Mouse (Mus musculus) embryonic facial prominence, embryonic 11.5 days (tissue): Measurements from ENCODE around the gene Fam160a1. TPM values are rescaled to one million over a fixed set of nuclear protein-coding genes. Genes with fewer than 3 reads are reported as not detected.

Source experiments
- ATAC-seq: fragments of 200-750 bp; cut with Nextera tagmentation; replicated peaks from 2 replicates; pipeline ENCODE4 v1.8.0; 2017; ENCODE audit warnings: low read depth; ENCODE audit not compliant: insufficient number of reproducible peaks, low FRiP score, low TSS enrichment
- DNase-seq: peaks from one replicate; pipeline ENCODE4 v3.0.0-alpha.2; 2015; ENCODE audit warnings: low spot score
- H3K27ac ChIP-seq: fragments of 300-500 bp; sonication (generic); replicated peaks from 2 replicates; pipeline ENCODE4 v1.5.1; 2014; ENCODE audit warnings: mild to moderate bottlenecking, low read depth, low read length, control low read depth
- H3K27me3 ChIP-seq: fragments of 300-500 bp; sonication (generic); 2 replicates; pipeline ENCODE4 v1.6.1; 2014; ENCODE audit warnings: mild to moderate bottlenecking, low read length, moderate library complexity, mixed read lengths; ENCODE audit not compliant: control insufficient read depth, insufficient read depth
- H3K36me3 ChIP-seq: fragments of 300-500 bp; sonication (generic); replicated peaks from 2 replicates; pipeline ENCODE4 v1.6.1; 2014; ENCODE audit warnings: low read depth, mild to moderate bottlenecking, low read length, moderate library complexity, mixed read lengths; ENCODE audit not compliant: control insufficient read depth, insufficient read depth
- H3K4me1 ChIP-seq: fragments of 300-500 bp; sonication (generic); 2 replicates; pipeline ENCODE4 v1.6.1; 2014; ENCODE audit warnings: low read length, mixed read lengths; ENCODE audit not compliant: control insufficient read depth, insufficient read depth
- H3K4me2 ChIP-seq: fragments of 300-500 bp; sonication (generic); 2 replicates; pipeline ENCODE4 v1.6.1; 2014; ENCODE audit warnings: low read depth, mild to moderate bottlenecking, control low read depth, low read length, moderate library complexity
- H3K4me3 ChIP-seq: fragments of 300-500 bp; sonication (generic); 2 replicates; pipeline ENCODE4 v1.5.1; 2014; ENCODE audit warnings: low read depth, low read length, control low read depth
- H3K9ac ChIP-seq: fragments of 300-500 bp; sonication (generic); replicated peaks from 2 replicates; pipeline ENCODE4 v1.6.1; 2014; ENCODE audit warnings: mild to moderate bottlenecking, control low read depth, low read length
- H3K9me3 ChIP-seq: fragments of 300-500 bp; sonication (generic); replicated peaks from 2 replicates; pipeline ENCODE4 v1.6.1; 2016; ENCODE audit warnings: mild to moderate bottlenecking, low read length, inconsistent platforms, mixed read lengths; ENCODE audit not compliant: control insufficient read depth
- WGBS: fragments of 180-500 bp; shearing (Covaris S2); extraction: QIAGEN DNeasy Blood & Tissue Kit; methylation state at CpG from one replicate; pipeline ENCODE4 v1.1.7; 2014; 5-methylcytosine and 5-hydroxymethylcytosine counted together
- polyA plus RNA-seq: library from polyadenylated mRNA; unstranded; fragments of >200 nt; fragmentation: Nextera tagmentation; extraction: Ambion mirVana; gene quantifications from 2 replicates; pipeline ENCODE4 v1.2.1, GENCODE M21; 2014

Fam160a1 gene
- polyA plus RNA-seq, 1 experiment from 2014 or later, result 1.6 TPM

DNA sequence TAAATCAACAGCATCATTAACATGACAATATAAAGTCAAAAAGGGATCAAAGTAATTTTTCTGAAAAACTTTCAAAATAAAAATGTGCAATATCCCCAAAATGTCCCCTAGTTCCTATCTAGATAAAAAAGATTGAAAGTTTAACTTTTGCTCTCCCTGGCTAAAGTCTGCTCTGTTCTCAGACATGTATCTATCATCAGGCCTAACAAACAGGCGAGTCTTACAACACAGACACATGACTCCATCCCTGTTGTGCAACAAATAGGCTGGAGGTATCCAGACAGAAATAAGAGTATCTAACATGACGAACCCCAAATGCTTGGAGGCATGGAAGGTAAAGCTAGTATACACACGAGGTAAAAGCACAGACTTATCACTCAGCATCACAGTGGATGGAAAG is 2.2 kb upstream of the Fam160a1 start:
- ATAC-seq, result no peak
- 74% methylated on average over 3 of the region's 3 CpGs for WGBS
- no peaks in the 10 kb centered on the region for H3K27me3 ChIP-seq

DNA sequence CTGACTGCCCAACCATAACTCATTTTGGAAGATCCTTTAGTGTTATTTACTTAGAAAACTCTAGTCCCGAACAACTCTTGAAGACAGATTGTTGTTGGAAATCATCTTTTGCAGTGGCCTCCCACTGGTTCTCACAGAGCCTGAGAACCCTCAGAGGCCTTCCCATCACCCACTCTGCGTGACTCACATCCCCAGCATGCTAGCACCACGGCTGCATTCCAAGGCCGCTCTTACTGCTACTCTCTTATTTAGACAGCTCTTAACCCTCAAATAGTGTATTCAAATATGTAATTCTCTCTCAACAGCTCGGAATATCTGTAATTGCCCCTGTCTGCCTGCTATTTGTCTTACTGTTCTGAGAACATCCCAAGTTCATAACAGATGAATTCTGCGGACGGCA is 2.9 kb downstream of the Fam160a1 start:
- no peaks in the 10 kb centered on the region for H3K27me3 ChIP-seq
- no peaks in the 10 kb centered on the region for H3K4me1 ChIP-seq
- no peak overlapping the region for H3K4me2 ChIP-seq
- no peak overlapping the region for H3K4me3 ChIP-seq
- no peaks in the 10 kb centered on the region for H3K36me3 ChIP-seq
- ATAC-seq (no peak), DNase-seq (no peak)
- H3K9ac ChIP-seq, result no peak overlapping the region
- no peak overlapping the region for H3K27ac ChIP-seq
- 60% methylated on average over 7 of the region's 7 CpGs for WGBS
- H3K9me3 ChIP-seq, result no peaks in the 10 kb centered on the region

More for the DNA sequence above, 2.2 kb upstream of the Fam160a1 start:
- no peak overlapping the region for H3K4me2 ChIP-seq
- H3K4me3 ChIP-seq, result no peak overlapping the region
- no peaks in the 10 kb centered on the region for H3K9me3 ChIP-seq
- no peaks in the 10 kb centered on the region for H3K36me3 ChIP-seq
- DNase-seq, result no peak
- no peak overlapping the region for H3K27ac ChIP-seq
- H3K4me1 ChIP-seq, result no peaks in the 10 kb centered on the region
- H3K9ac ChIP-seq, result no peak overlapping the region

DNA sequence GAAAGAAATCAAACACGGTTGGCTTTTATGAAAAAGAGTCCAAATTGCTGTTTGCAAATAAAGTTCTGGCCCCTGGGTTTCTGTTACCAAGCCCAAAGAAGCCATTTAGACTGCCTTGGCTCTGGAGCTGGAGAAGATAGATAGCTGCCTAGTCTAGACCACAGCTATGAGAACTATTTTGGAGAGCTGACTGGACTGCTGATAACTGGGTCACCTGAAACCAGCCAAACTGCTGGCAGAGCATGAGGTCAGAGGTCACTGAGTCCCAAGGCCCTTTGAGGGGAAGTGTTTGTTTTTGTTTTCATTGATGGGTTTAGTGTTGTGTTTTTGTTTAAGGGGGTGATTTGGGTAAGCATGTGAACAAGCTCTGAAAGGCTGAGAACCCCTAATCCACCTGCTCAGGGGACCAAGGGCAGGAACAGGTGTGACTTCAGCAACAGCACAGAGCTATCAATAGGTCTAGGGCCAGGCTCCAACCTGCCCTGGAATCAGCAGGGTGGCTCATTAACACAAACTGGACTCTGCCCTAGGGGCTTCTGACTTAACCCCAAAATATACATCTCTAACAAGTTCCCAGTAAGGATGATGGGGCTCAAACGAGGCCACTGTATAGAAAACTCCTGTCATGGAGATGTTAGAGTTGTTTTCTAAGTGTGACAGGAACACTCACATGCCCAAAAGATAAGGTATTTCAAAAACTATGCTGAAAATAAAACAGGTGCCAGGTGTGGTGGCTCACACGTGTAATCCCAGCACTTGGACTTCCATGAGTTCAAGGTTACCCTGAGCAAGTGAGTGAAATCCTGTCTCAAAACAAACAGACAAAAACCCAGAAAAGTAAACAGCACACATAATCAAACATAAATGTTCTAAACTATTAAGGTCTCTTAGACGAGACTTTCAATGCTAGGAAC is 3.7 kb downstream of the Fam160a1 start:
- Histone ChIP-seq H3K9me3 (no peaks in the 10 kb centered on the region), H3K4me1 (no peaks in the 10 kb centered on the region), H3K27ac (no peak overlapping the region), H3K27me3 (no peaks in the 10 kb centered on the region), H3K36me3 (no peaks in the 10 kb centered on the region), H3K4me3 (no peak overlapping the region), H3K4me2 (no peak overlapping the region), H3K9ac (no peak overlapping the region)
- DNase-seq, result no peak
- 50% methylated on average over 4 of the region's 4 CpGs for WGBS
- ATAC-seq, result no peak

DNA sequence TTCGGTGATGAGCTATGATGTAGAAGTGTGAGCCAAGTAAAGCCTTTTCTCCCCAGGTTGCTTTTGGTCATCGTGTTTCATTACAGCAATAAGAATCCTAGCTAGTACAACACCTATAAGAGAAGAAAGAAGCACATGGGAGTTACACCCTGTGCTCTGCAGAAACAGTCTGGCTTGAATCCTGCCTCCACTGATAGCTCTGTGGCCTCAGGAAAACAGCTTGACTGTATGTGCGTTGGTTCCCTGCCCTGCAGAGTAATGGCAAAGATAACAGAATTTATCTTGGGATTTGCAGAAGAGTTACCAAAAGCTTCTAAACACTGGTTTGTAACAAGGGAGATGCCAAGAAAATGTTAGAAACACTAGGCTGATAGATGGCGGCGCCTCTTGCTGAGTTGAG is 5.1 kb downstream of the Fam160a1 start:
- ATAC-seq, result no peak
- Histone ChIP-seq H3K36me3 (no peaks in the 10 kb centered on the region), H3K4me2 (no peak overlapping the region), H3K9me3 (no peaks in the 10 kb centered on the region), H3K27me3 (no peaks in the 10 kb centered on the region), H3K4me3 (no peak overlapping the region), H3K27ac (no peak overlapping the region), H3K4me1 (no peaks in the 10 kb centered on the region), H3K9ac (no peak overlapping the region)
- WGBS, result 91% methylated on average over 5 of the region's 5 CpGs
- no peak for DNase-seq

DNA sequence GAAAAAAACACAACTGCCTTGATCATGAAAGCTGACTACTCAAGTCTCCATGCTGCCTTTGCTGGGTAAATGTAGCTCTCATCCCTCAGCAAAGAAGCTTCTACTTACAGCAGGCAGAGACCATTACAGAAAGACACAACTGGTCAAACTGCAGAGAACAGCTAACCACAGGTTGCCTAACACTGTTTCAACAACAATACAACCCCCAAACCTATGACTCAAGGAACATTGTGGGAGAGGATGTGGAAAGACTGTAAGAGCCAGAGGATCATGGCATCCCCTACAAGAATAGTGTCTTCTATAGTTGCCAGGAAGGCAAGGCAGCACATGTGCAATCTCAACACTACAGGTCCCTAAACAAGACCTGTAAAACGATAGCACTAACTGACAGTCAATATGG is 23.9 kb downstream of the Fam160a1 start:
- no peak overlapping the region for H3K4me2 ChIP-seq
- 63% methylated on average over 1 of the region's 1 CpGs for WGBS
- no peak overlapping the region for H3K9ac ChIP-seq
- DNase-seq (no peak), ATAC-seq (no peak)
- H3K27me3 ChIP-seq, result no peaks in the 10 kb centered on the region
- H3K27ac ChIP-seq, result no peak overlapping the region
- H3K4me1 ChIP-seq, result no peaks in the 10 kb centered on the region
- no peaks in the 10 kb centered on the region for H3K9me3 ChIP-seq
- H3K4me3 ChIP-seq, result no peak overlapping the region
- no peaks in the 10 kb centered on the region for H3K36me3 ChIP-seq

DNA sequence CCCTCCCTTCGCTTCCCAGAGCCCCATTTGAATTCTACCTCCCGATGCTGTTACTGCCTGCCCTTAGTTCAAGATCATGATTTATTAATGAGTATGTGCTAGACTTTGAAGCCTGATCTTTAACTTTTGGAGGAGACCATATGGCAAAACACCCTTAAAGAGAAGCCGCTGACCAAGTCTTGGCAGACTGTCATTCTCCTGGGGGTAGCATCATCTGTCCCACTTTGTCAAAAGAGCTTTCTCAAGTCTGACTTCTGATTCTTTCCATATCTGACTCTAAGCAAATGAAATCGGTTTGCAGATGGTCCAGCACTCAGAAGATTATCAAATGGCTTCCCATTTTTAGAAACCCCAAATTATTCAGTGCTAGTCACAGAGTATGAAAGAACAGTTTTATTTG is 27.3 kb downstream of the Fam160a1 start:
- H3K9me3 ChIP-seq, result no peaks in the 10 kb centered on the region
- H3K27me3 ChIP-seq, result no peaks in the 10 kb centered on the region
- ATAC-seq (no peak), DNase-seq (no peak)
- H3K4me2 ChIP-seq, result no peak overlapping the region
- no peak overlapping the region for H3K9ac ChIP-seq
- no peaks in the 10 kb centered on the region for H3K36me3 ChIP-seq
- no peak overlapping the region for H3K4me3 ChIP-seq
- WGBS, result 78% methylated on average over 4 of the region's 4 CpGs
- no peaks in the 10 kb centered on the region for H3K4me1 ChIP-seq
- no peak overlapping the region for H3K27ac ChIP-seq

DNA sequence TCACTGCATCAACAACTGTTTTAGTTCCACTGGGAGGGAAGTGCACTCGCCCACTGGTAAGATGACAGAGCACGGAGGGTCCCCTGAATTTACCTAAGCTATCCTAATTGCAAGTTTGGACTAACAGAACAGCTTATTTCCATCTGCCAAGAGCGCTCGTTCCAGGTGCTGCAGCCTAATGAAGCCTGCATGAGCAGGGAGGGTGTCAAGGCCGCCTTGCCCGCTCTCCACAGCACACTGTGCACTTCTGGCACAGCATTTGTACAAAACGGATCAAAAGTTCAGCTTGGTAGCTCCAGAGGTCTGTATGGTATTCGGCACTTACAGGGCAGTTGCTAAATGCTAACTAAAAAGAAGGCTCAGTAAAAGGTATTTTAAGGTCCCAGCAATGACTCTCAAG is 30.6 kb downstream of the Fam160a1 start:
- no peak overlapping the region for H3K27ac ChIP-seq
- H3K4me3 ChIP-seq, result no peak overlapping the region
- H3K27me3 ChIP-seq, result no peaks in the 10 kb centered on the region
- 72% methylated on average over 8 of the region's 8 CpGs for WGBS
- no peak for DNase-seq
- no peak overlapping the region for H3K4me2 ChIP-seq
- no peak for ATAC-seq
- no peaks in the 10 kb centered on the region for H3K4me1 ChIP-seq
- no peaks in the 10 kb centered on the region for H3K9me3 ChIP-seq
- H3K36me3 ChIP-seq, result no peaks in the 10 kb centered on the region
- no peak overlapping the region for H3K9ac ChIP-seq

DNA sequence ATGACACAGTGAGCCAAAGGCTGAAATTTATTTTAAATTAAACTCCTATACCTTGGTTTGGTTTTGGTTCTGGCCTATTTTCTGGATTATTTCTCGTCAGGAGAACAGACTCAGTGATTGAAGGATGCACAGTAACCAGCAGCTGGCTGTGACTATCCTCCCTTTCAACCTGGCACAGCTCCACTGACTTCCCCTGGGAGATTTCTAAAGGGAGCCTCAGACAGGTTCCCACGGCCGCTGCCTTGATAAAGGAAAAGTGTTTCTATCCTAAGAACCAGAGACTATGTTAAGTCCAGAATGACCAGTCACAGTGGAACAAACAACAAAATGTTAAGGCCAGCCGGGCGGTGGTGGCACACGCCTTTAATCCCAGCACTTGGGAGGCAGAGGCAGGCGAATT is 36.2 kb downstream of the Fam160a1 start:
- Histone ChIP-seq H3K9me3 (no peaks in the 10 kb centered on the region), H3K4me2 (no peak overlapping the region), H3K36me3 (no peaks in the 10 kb centered on the region), H3K27ac (no peak overlapping the region), H3K27me3 (no peaks in the 10 kb centered on the region), H3K4me3 (no peak overlapping the region), H3K9ac (no peak overlapping the region), H3K4me1 (no peaks in the 10 kb centered on the region)
- ATAC-seq, result no peak
- DNase-seq, result no peak
- WGBS, result 75% methylated on average over 7 of the region's 7 CpGs
